Mouse (Mus musculus): ENCODE results near the gene Tecpr2. TPM values are rescaled to one million over a fixed set of nuclear protein-coding genes. Genes with fewer than 3 reads are reported as not detected.

Gene Tecpr2
- total and polyA plus RNA-seq, 3 experiments, result 7.0 to 8.2 (median 8.2) TPM

GRCm38 (mm10) chr12:110864008-110864407 is 25.1 kb upstream of the Tecpr2 start:
- DNase-seq, result no peak

- no peak for DNase-seq
Measured at GRCm38 (mm10) chr12:110865571-110865970, 23.5 kb upstream of the Tecpr2 start.

GRCm38 (mm10) chr12:110865989-110866388 is 23.1 kb upstream of the Tecpr2 start:
- no peak for DNase-seq

GRCm38 (mm10) chr12:110870107-110870506 is 19.0 kb upstream of the Tecpr2 start:
- no peak for DNase-seq

- no peak for DNase-seq
Measured at GRCm38 (mm10) chr12:110871247-110871646, 17.8 kb upstream of the Tecpr2 start.

DNA sequence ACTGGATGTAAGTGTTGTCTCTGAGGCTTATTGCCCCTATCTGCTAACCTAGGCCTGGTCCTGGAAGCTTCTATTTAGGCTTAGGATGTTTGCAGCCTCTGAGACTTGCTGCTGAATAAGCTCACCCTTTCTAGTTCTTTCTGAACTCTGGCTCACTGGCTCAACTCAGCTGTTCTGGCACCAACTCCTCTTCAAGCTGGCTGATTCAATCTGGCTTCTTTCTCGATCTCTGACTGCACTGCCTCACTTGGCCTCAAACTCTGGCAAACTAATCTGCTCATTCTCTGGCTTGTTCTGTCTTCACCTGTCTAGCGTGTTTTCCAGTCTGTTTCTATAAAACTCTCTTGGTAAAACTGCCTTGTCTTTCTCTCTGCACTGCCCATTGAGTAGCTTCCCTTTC is 13.7 kb upstream of the Tecpr2 start:
- peak; percentile 20 for DNase-seq

DNA sequence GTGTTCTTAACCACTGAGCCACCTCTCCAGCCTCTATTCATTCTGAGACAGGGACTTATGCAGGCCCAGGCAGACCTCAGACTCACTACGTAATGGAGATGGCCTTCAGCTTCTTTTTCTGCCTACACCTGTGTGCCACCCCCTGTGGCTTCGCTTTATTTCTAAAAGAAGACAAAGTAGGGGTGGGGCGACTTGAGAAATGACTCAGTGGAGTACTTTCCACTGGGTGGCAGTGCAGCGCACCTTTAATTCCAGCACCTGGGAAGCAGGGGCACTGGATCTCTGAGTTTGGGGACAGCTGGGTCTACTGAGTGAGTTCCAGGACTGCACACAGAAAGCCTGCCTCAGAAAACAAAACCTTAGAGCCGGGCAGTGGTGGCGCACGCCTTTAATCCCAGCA is 6.8 kb upstream of the Tecpr2 start:
- no peak for DNase-seq

DNA sequence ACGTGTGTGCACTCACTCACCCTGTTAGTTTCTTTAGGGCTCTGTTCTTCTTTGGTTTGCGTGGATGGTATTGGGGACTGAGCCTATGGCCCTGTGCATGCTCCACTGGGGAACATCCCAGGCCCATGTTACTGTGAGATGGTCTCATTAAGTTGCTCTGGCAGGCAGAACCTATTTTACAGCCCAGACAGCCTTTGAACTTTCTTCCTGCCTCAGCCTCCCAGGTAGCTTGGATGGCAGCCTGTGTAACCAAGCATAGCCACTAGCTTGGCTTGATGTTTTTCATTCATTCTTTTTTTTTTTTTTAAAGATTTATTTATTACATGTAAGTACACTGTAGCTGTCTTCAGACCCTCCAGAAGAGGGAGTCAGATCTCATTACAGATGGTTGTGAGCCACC is 3.8 kb upstream of the Tecpr2 start:
- no peak for DNase-seq

GRCm38 (mm10) chr12:110888106-110888505 is 958 bp upstream of the Tecpr2 start:
- DNase-seq, result no peak

GRCm38 (mm10) chr12:110888606-110889005 is 458 bp upstream of the Tecpr2 start:
- peak; percentile 14 for DNase-seq

DNA sequence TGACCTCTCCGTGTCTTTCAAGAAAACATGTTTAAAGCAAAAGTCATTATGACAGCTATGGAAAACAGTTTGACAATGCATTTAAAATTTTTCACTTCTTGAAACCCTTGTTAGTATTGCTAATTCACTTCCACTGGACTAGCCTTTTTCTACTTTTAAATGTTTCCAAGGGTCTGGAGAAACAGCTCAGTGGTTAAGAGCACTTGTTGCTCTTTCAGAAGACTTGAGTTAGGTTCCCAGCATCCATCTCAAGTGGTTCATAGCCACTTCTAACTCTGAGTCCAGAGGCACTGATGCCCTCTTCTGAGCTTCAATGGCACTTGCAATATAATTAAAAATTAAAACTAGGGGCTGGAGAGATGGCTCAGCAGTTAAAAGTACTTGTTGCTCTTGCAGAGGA is 2.8 kb downstream of the Tecpr2 start:
- DNase-seq, result no peak

GRCm38 (mm10) chr12:110902106-110902505 is 13.0 kb downstream of the Tecpr2 start:
- no peak for DNase-seq

- DNase-seq, result no peak
Measured at GRCm38 (mm10) chr12:110903536-110903935, 14.5 kb downstream of the Tecpr2 start.

DNA sequence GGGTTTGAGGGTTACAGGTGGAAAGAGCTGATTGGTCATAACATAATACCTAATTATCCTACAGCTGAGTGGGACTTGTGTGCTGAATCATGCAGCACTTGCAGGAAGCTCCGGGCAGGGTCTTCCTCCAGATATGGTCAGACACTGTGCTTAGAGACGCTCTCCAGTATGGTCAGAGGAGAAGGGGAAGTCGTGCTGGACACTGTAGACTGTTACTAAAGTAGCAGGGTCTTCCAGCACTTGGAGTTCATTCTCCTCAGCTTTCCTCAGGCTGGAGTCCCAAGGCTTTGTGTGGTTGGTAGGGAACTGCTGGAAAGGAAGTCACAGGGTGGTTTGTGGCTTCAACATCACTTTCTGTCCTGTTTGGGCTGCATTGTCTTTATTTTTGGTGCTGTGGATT is 18.8 kb downstream of the Tecpr2 start:
- no peak for DNase-seq

DNA sequence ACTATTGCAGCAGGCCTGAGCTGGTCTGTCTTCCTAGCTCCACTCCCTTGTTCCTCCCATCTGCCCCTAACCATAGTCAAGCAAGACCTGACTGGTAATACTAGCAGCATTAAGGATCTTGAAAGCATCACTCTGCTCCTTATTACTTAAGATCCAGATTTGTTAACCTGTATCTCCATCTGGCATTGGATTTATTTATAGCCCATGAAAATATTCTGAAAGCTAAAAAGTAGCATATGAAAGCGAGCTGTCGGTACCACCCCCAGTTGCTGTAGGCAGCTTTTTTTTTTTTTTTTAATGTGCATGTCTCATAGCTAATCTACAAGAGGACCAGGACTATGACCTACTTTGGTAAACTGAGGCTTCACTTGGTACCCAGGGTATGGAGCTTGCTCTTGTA is 20.9 kb downstream of the Tecpr2 start:
- no peak for DNase-seq

GRCm38 (mm10) chr12:110915761-110916160 is 26.7 kb downstream of the Tecpr2 start:
- DNase-seq, result peak; percentile 71

- no peak for DNase-seq
Measured at GRCm38 (mm10) chr12:110920254-110920653, 31.2 kb downstream of the Tecpr2 start.

DNA sequence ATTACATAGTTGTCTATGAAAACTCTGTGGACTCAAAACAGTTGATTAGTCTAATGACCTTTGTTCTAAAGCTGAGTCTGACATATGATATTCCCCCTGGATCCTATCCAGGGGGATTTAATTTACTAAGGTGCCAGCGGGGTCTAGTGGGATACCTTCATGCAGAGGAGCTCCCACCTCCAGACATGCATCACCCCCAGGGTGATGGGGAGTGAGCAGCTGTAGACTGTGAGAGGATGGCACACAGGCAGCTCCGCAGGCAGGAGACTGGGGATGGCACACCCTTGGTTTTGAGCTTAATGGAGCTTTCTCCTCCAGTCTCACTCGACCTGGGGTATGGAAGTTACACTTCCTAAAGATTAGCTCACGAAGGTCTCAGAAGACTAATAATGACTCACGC is 32.5 kb downstream of the Tecpr2 start:
- DNase-seq, result no peak

- no peak for DNase-seq
Measured at GRCm38 (mm10) chr12:110932820-110933219, 43.8 kb downstream of the Tecpr2 start.

DNA sequence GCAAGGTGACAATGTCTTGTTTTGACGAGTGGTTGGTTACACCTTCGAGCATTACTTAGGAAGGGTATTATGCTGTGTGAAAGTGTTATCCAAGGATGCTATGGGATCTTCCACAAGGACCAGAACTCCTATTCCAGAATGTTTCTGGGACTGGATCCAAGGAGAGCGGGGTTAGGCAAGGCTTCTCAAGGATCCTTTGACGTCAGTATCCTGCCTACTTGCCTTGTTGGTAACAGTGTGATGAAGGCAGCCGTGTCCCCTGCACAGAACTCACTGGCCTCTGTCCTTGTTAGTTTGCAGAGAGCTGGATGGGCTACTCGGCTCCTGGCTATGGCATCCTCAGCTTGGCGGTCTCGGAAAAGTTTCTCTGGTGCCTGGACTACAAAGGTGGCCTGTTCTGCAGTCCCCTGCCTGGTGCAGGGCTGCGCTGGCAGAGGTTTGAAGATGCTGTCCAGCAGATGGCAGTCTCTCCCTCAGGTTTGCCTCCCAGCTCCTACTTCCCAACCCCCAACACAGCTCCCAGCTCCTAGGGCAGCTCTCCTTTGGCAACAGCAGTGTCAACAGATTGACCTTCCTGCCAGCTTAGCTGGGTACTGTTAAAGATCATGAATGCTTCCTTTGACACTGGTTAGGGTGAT is 47.0 kb downstream of the Tecpr2 start:
- DNase-seq, result peak; percentile 91

DNA sequence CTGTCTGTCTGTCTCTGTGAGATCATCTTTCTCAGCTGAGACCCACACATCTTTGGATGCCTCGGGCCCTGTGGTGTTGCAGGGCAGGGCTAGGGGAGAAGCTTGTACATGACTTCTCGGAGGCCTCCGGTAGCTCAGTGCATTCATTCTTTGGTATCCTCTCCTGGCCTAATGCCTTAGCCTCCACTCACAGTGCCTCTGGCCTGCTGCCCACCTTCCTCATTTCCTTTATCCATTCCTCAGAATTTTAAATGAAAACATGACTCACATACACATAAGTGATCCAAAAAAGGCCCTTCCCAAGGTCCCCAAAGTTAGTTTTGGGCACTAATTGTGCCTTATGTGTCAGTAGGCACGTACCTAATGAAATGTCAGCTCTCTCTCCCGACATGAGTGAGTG is 48.4 kb downstream of the Tecpr2 start:
- DNase-seq, result peak; percentile 67

DNA sequence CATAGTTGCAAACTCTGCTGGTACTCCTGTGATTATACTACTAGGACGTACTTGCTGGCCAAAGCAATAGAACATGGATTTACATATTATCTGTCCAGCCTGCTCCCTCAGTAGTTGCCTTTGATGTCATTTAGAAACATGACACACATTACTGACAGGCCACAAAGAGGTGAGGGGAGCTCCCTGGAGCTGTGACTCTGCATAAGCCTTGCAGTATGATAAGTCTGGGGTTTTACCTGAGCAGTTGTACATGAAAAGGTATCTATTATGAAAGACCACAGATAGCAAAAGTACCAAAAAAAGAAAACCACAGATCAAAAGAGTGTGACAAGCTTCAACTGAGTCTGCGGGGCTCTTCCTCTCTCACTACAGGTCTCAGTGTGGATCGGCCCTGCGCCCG is 50.3 kb downstream of the Tecpr2 start:
- no peak for DNase-seq

DNA sequence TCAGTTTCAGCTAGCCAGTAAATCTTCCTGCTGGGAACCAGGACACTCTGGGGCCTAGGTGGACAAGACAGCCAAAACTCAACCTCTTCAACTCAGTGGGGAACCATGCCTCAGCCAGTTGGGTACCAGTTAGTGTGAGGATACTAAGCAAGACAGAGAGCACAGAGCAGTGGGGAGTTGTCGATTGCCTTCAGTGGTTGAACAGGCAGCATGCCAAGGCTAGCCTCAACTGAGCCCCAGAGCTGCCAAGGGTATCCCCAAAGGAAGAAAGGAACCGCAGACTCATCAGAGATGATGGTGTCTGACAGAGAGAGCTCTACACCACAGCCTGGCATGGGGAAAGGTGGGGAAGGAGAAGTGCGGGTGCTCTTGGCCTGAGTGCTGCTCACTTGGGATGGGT is 51.8 kb downstream of the Tecpr2 start:
- DNase-seq, result no peak

DNA sequence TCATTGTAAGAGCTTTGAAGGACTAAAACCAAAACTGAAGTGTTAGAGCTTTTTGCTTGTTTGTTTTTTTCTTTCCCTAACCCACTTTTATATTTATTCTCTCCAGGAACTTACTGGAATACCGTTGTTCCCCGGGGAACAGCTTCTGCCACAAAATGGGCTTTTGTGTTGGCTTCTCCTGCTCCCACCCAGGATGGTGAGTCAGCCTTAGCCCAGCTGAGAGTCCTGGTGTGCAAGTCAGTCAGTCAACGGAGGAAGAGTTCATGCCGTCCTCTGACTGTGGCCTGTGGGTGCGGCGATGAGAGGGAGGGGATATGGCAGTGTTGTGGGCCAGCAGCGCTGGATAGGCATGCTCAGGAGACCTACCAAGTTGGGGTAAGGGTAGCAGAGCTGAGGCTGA is 57.2 kb downstream of the Tecpr2 start:
- DNase-seq, result no peak

All from adrenal gland, adult 2 months (tissue).